Mouse (Mus musculus) stomach, postnatal 0 days (tissue): ENCODE measurements around the gene Skap1.

Source experiments
- CTCF ChIP-seq: IDR thresholded peaks from 2 replicates; pipeline ENCODE4 v1.5.1; 2016; ENCODE audit warnings: antibody characterized with exemption, low read depth, mild to moderate bottlenecking, moderate library complexity
- EP300 ChIP-seq: optimal IDR thresholded peaks from 2 replicates; pipeline ENCODE3; 2016; ENCODE audit warnings: antibody characterized with exemption

- TF ChIP-seq EP300 = no peak
- TF ChIP-seq CTCF = no peak
Measured at GRCm38 (mm10) chr11:96425193-96425592, 39.2 kb upstream of the Skap1 start.
